ENCODE assay signal across 7 mouse cellular contexts in genomic region chr6:115808488-115809231, GRCm38 (mm10). TPM values are rescaled to one million over a fixed set of nuclear protein-coding genes. Genes with fewer than 3 reads are reported as not detected.
DNase-seq lines count a peak whose midpoint lies in the region; ATAC-seq and TF ChIP-seq lines count a peak whose summit lies in the region.

TSS of gene Rpl32 (minus strand) at chr6:115808747.

- DNase-seq in adrenal gland, postnatal 10 days: peak; percentile 89
- DNase-seq in embryonic facial prominence, embryonic 10.5 days (ENCODE audit: low spot score): peak; percentile 87
- DNase-seq in gonadal fat pad, adult 2 months (ENCODE audit: low read depth): peak; percentile 75
- DNase-seq in left cerebral cortex, postnatal 4 days: peak; percentile 85

- intact Hi-C loops in left cerebral cortex, postnatal 4 days (cut with DNase I): loop anchor here (5.0 kb wide), 1 partner anchor 44 kb away; the partner anchor contains the start of genes Ift122 and Mbd4

- peak within 1 kb of the TSS; percentile 70 for H3K4me2 ChIP-seq in intestine, postnatal 0 days (replicated peaks; ENCODE audit: low read depth)
- peak within 1 kb of the TSS; percentile 89 for H3K4me2 ChIP-seq in midbrain, embryonic 12.5 days (replicated peaks)

- TF ChIP-seq POLR2A in small intestine, adult 2 months (IDR thresholded peaks at IDR 0.05; ENCODE audit: low read depth, low read length): peak; percentile 78

- peak; percentile 72 for TF ChIP-seq CTCF in intestine, postnatal 0 days (IDR thresholded peaks at IDR 0.05; ENCODE audit: low read depth)
- TF ChIP-seq CTCF in small intestine, adult 2 months (IDR thresholded peaks at IDR 0.05; ENCODE audit: extremely low read depth, insufficient read length, insufficient replicate concordance, low read depth, low read length): no peak

- ATAC-seq in intestine, postnatal 0 days: peak; percentile 80
- ATAC-seq in midbrain, embryonic 12.5 days (ENCODE audit: low FRiP score, low read depth): peak; percentile 86

- H3K9ac ChIP-seq in intestine, postnatal 0 days (ENCODE audit: low read depth, low read length): peak within 1 kb of the TSS; percentile 79
- H3K9ac ChIP-seq in midbrain, embryonic 12.5 days (replicated peaks): peak within 1 kb of the TSS; percentile 97

- H3K36me3 ChIP-seq in embryonic facial prominence, embryonic 10.5 days (replicated peaks): peaks cover 43% of the 10 kb centered on the region
- peaks cover 34% of the 10 kb centered on the region for H3K36me3 ChIP-seq in intestine, postnatal 0 days (ENCODE audit: control insufficient read depth, insufficient read depth)
- peaks cover 38% of the 10 kb centered on the region for H3K36me3 ChIP-seq in midbrain, embryonic 12.5 days
- peaks cover 29% of the 10 kb centered on the region for H3K36me3 ChIP-seq in small intestine, adult 2 months (ENCODE audit: control insufficient read depth, insufficient read depth, low read length)

- H3K27me3 ChIP-seq in embryonic facial prominence, embryonic 10.5 days (replicated peaks; ENCODE audit: low read depth, poor library complexity, severe bottlenecking): no peaks in the 10 kb centered on the region
- H3K27me3 ChIP-seq in intestine, postnatal 0 days (replicated peaks; ENCODE audit: control insufficient read depth, insufficient read depth, low read length): no peaks in the 10 kb centered on the region
- H3K27me3 ChIP-seq in midbrain, embryonic 12.5 days: no peaks in the 10 kb centered on the region
- no peaks in the 10 kb centered on the region for H3K27me3 ChIP-seq in small intestine, adult 2 months (ENCODE audit: control insufficient read depth, insufficient read depth, low read length)

- peak within 1 kb of the TSS; percentile 100 for H3K27ac ChIP-seq in embryonic facial prominence, embryonic 10.5 days (replicated peaks)
- peak within 1 kb of the TSS; percentile 94 for H3K27ac ChIP-seq in intestine, postnatal 0 days (ENCODE audit: low read depth, low read length)
- H3K27ac ChIP-seq in midbrain, embryonic 12.5 days (replicated peaks): peak within 1 kb of the TSS; percentile 94
- peak within 1 kb of the TSS; percentile 18 for H3K27ac ChIP-seq in small intestine, adult 2 months (ENCODE audit: insufficient read depth, low read depth, low read length)

- peaks cover 21% of the 10 kb centered on the region for H3K4me1 ChIP-seq in embryonic facial prominence, embryonic 10.5 days
- H3K4me1 ChIP-seq in intestine, postnatal 0 days (replicated peaks; ENCODE audit: control insufficient read depth, insufficient read depth, low read length): peaks cover 7% of the 10 kb centered on the region; the same call in 1 of the 2 replicates
- H3K4me1 ChIP-seq in midbrain, embryonic 12.5 days: peaks cover 18% of the 10 kb centered on the region
- H3K4me1 ChIP-seq in small intestine, adult 2 months (ENCODE audit: control insufficient read depth, insufficient read depth, insufficient read length, low read length): peaks cover 9% of the 10 kb centered on the region; the same call in 1 of the 2 replicates

- H3K4me3 ChIP-seq in embryonic facial prominence, embryonic 10.5 days: peak within 1 kb of the TSS; percentile 86
- H3K4me3 ChIP-seq in intestine, postnatal 0 days (ENCODE audit: low read depth, low read length): peak within 1 kb of the TSS; percentile 66
- peak within 1 kb of the TSS; percentile 91 for H3K4me3 ChIP-seq in midbrain, embryonic 12.5 days
- H3K4me3 ChIP-seq in small intestine, adult 2 months (ENCODE audit: low read depth, low read length): peak within 1 kb of the TSS; percentile 81

- H3K9me3 ChIP-seq in embryonic facial prominence, embryonic 10.5 days: no peaks in the 10 kb centered on the region
- H3K9me3 ChIP-seq in intestine, postnatal 0 days (ENCODE audit: control insufficient read depth): no peaks in the 10 kb centered on the region
- no peaks in the 10 kb centered on the region for H3K9me3 ChIP-seq in midbrain, embryonic 12.5 days

- WGBS in embryonic facial prominence, embryonic 10.5 days: under 1% methylated on average over 47 of the region's 47 CpGs
- WGBS in intestine, postnatal 0 days: under 1% methylated on average over 47 of the region's 47 CpGs
- WGBS in midbrain, embryonic 12.5 days: under 1% methylated on average over 47 of the region's 47 CpGs
- under 1% methylated on average over 47 of the region's 47 CpGs for WGBS in small intestine, adult 2 months

RNA-seq across cellular contexts. Expression of gene Rpl32, which starts in this region (rescaled TPM):
- total RNA-seq in adrenal gland, postnatal 10 days (2021): 1,000 to 10,000 TPM; 1,305 to 1,319 TPM
- 1,826 and 1,867 TPM in 2 replicates for polyA plus RNA-seq in embryonic facial prominence, embryonic 10.5 days (2016; fragmentation: Nextera tagmentation; extraction: Ambion mirVana)
- polyA plus RNA-seq in gonadal fat pad, adult 2 months (2012; rRNA removed): 938 and 1,112 TPM in 2 replicates
- 1,370 and 1,375 TPM in 2 replicates for polyA plus RNA-seq in intestine, postnatal 0 days (2015; fragmentation: Nextera tagmentation; extraction: Ambion mirVana)
- 100 to 1,000 TPM; 842 to 903 TPM for total RNA-seq in left cerebral cortex, postnatal 4 days (2021)
- polyA plus RNA-seq in midbrain, embryonic 12.5 days (2016; fragmentation: Nextera tagmentation; extraction: Ambion mirVana): 1,622 and 1,683 TPM in 2 replicates
- 364 and 436 TPM in 2 replicates for polyA plus RNA-seq in small intestine, adult 2 months (2012; rRNA removed)

Comparison
In these comparisons a context has a peak if more than half of its experiments do, and no peak if none do; other contexts are left out.
1. Peak in every context shown above with its lines: DNase-seq, ATAC-seq, H3K4me3 ChIP-seq and H3K27ac ChIP-seq.
2. H3K27ac ChIP-seq: peak in every context shown above with its lines; median percentile 100 in embryonic facial prominence, embryonic 10.5 days; 94 in intestine, postnatal 0 days; 94 in midbrain, embryonic 12.5 days; 18 in small intestine, adult 2 months.